Mouse (Mus musculus) CH12.LX (cell line): ENCODE results near the gene Wee2. TPM values are rescaled to one million over a fixed set of nuclear protein-coding genes. Genes with fewer than 3 reads are reported as not detected.

Experiments used
- DNase-seq: peaks from one replicate; pipeline ENCODE4 v3.0.0-alpha.2; 2013; ENCODE audit errors: extremely low read depth
- H3K27ac ChIP-seq: 2 replicates; pipeline ENCODE4 v1.5.1; 2012; ENCODE audit warnings: low read depth, mild to moderate bottlenecking, control low read depth, moderate library complexity; ENCODE audit not compliant: insufficient read depth
- H3K27me3 ChIP-seq: replicated peaks from 2 replicates; pipeline ENCODE3; 2012; ENCODE audit warnings: inconsistent platforms
- H3K36me3 ChIP-seq, 2 experiments: replicated peaks in 1 of 2; 2 replicates each; pipeline versions ENCODE3 to v1.6.1; 2012; ENCODE audit warnings: inconsistent platforms in 1 of 2, low read length in 1 of 2, mild to moderate bottlenecking in 1 of 2, mixed read lengths in 1 of 2, moderate library complexity in 1 of 2; ENCODE audit not compliant: control insufficient read depth in 1 of 2, insufficient read depth in 1 of 2
- H3K4me1 ChIP-seq, 2 experiments: 2 replicates each; pipeline ENCODE4 v1.6.1; 2012; ENCODE audit warnings: inconsistent platforms in 1 of 2, moderate library complexity in 1 of 2; ENCODE audit not compliant: insufficient read depth in 2 of 2, control insufficient read depth in 1 of 2
- H3K4me2 ChIP-seq: 2 replicates; pipeline ENCODE4 v1.6.1; 2012; ENCODE audit warnings: low read depth, mild to moderate bottlenecking, control low read depth; ENCODE audit not compliant: poor library complexity, insufficient read depth, severe bottlenecking
- H3K4me3 ChIP-seq, 3 experiments: fragments of 150-350 bp in 1 of 3; sonication (generic) in 1 of 3; replicated peaks in 1 of 3; 2 replicates each; pipeline versions ENCODE3 to v1.5.1; 2011 to 2012; ENCODE audit warnings: low read depth in 2 of 3, low read length in 2 of 3, mild to moderate bottlenecking in 2 of 3, moderate library complexity in 2 of 3, control low read depth in 1 of 3, improper control_type of control experiment in 1 of 3, inconsistent platforms in 1 of 3, mixed read lengths in 1 of 3; ENCODE audit not compliant: poor library complexity in 1 of 3
- H3K79me2 ChIP-seq: replicated peaks from 2 replicates; pipeline ENCODE4 v1.6.1; 2012; ENCODE audit warnings: mild to moderate bottlenecking, moderate library complexity; ENCODE audit not compliant: control insufficient read depth, poor library complexity, insufficient read depth, severe bottlenecking; ENCODE audit errors: extremely low read depth
- H3K9ac ChIP-seq: 2 replicates; pipeline ENCODE4 v1.6.1; 2012; ENCODE audit warnings: low read depth, mild to moderate bottlenecking, control low read depth, moderate library complexity; ENCODE audit not compliant: insufficient read depth
- H3K9me3 ChIP-seq: replicated peaks from 2 replicates; pipeline ENCODE3; 2012; ENCODE audit warnings: low read length, inconsistent platforms, mixed read lengths
- CHD2 ChIP-seq: IDR thresholded peaks from 2 replicates; pipeline ENCODE4 v1.6.1; 2011; ENCODE audit warnings: low read length, improper control_type of control experiment
- CTCF ChIP-seq, 2 experiments: IDR thresholded peaks in 1 of 2; conservative IDR thresholded peaks in 1 of 2; 2 replicates each; pipeline ENCODE4 v1.5.1; 2011 to 2012; ENCODE audit warnings: low read depth in 2 of 2, low read length in 2 of 2, improper control_type of control experiment in 1 of 2, inconsistent platforms in 1 of 2, mild to moderate bottlenecking in 1 of 2, moderate library complexity in 1 of 2
- E2F4 ChIP-seq: IDR thresholded peaks from 2 replicates; pipeline ENCODE4 v1.6.1; 2011; ENCODE audit warnings: low read depth, low read length, improper control_type of control experiment; ENCODE audit not compliant: insufficient replicate concordance
- ELF1 ChIP-seq: IDR thresholded peaks from 2 replicates; pipeline ENCODE4 v1.6.1; 2014; ENCODE audit warnings: low read depth, mild to moderate bottlenecking, inconsistent platforms, low read length, improper control_type of control experiment
- ETS1 ChIP-seq: conservative IDR thresholded peaks from 2 replicates; pipeline ENCODE4 v1.6.1; 2012; ENCODE audit warnings: low read depth, mild to moderate bottlenecking, inconsistent platforms, low read length, improper control_type of control experiment, moderate library complexity
- GABPA ChIP-seq: IDR thresholded peaks from 2 replicates; pipeline ENCODE4 v1.6.1; 2012; ENCODE audit warnings: low read depth, low read length, improper control_type of control experiment, inconsistent platforms; ENCODE audit not compliant: insufficient replicate concordance
- JUN ChIP-seq: IDR thresholded peaks from 2 replicates; pipeline ENCODE4 v1.6.1; 2011; ENCODE audit warnings: low read depth, mild to moderate bottlenecking, low read length, improper control_type of control experiment, moderate library complexity; ENCODE audit not compliant: insufficient read depth
- JUND ChIP-seq: conservative IDR thresholded peaks from 2 replicates; pipeline ENCODE4 v1.6.1; 2011; ENCODE audit warnings: low read depth, low read length, improper control_type of control experiment
- MAFK ChIP-seq: IDR thresholded peaks from 2 replicates; pipeline ENCODE4 v1.6.1; 2011; ENCODE audit warnings: low read length, improper control_type of control experiment; ENCODE audit not compliant: insufficient replicate concordance
- MAX ChIP-seq: IDR thresholded peaks from 2 replicates; pipeline ENCODE4 v1.6.1; 2011; ENCODE audit warnings: low read length, improper control_type of control experiment
- MAZ ChIP-seq: IDR thresholded peaks from 2 replicates; pipeline ENCODE4 v1.6.1; 2012; ENCODE audit warnings: low read depth, mild to moderate bottlenecking, inconsistent platforms, low read length, improper control_type of control experiment, moderate library complexity
- MEF2A ChIP-seq: IDR thresholded peaks from 2 replicates; pipeline ENCODE4 v1.6.1; 2014; ENCODE audit warnings: low read depth, mild to moderate bottlenecking, inconsistent platforms, low read length, improper control_type of control experiment, borderline replicate concordance
- MXI1 ChIP-seq: IDR thresholded peaks from 2 replicates; pipeline ENCODE4 v1.6.1; 2011; ENCODE audit warnings: mild to moderate bottlenecking, low read depth, low read length, improper control_type of control experiment
- NELFE ChIP-seq: IDR thresholded peaks from 2 replicates; pipeline ENCODE4 v1.6.1; 2011; ENCODE audit warnings: low read depth, low read length, improper control_type of control experiment
- POLR2A ChIP-seq: IDR thresholded peaks from 2 replicates; pipeline ENCODE4 v1.6.1; 2011; ENCODE audit warnings: low read depth, mild to moderate bottlenecking, improper control_type of control experiment, low read length
- POLR2AphosphoS2 ChIP-seq: IDR thresholded peaks from 2 replicates; pipeline ENCODE4 v1.6.1; 2011; ENCODE audit warnings: low read depth, low read length, improper control_type of control experiment
- RCOR1 ChIP-seq: conservative IDR thresholded peaks from 2 replicates; pipeline ENCODE4 v1.6.1; 2012; ENCODE audit warnings: low read depth, mild to moderate bottlenecking, inconsistent platforms, low read length, improper control_type of control experiment
- SIN3A ChIP-seq: IDR thresholded peaks from 2 replicates; pipeline ENCODE4 v1.6.1; 2012; ENCODE audit warnings: low read length, improper control_type of control experiment, inconsistent platforms
- SMC3 ChIP-seq: IDR thresholded peaks from 2 replicates; pipeline ENCODE4 v1.6.1; 2011; ENCODE audit warnings: low read depth, low read length, improper control_type of control experiment
- TBP ChIP-seq: conservative IDR thresholded peaks from 2 replicates; pipeline ENCODE4 v1.6.1; 2011; ENCODE audit warnings: low read depth, low read length, improper control_type of control experiment
- TCF12 ChIP-seq: IDR thresholded peaks from 2 replicates; pipeline ENCODE4 v1.6.1; 2014; ENCODE audit warnings: low read depth, mild to moderate bottlenecking, inconsistent platforms, low read length, improper control_type of control experiment
- USF1 ChIP-seq: IDR thresholded peaks from 2 replicates; pipeline ENCODE4 v1.6.1; 2014; ENCODE audit warnings: low read depth, mild to moderate bottlenecking, inconsistent platforms, low read length, improper control_type of control experiment
- USF2 ChIP-seq: conservative IDR thresholded peaks from 2 replicates; pipeline ENCODE4 v1.6.1; 2011; ENCODE audit warnings: low read depth, low read length, improper control_type of control experiment
- ZC3H11A ChIP-seq: IDR thresholded peaks from 2 replicates; pipeline ENCODE4 v1.6.1; 2012; ENCODE audit warnings: low read depth, mild to moderate bottlenecking, inconsistent platforms, low read length, improper control_type of control experiment
- ZKSCAN1 ChIP-seq: IDR thresholded peaks from 2 replicates; pipeline ENCODE4 v1.6.1; 2012; ENCODE audit warnings: low read depth, inconsistent platforms, low read length, improper control_type of control experiment, borderline replicate concordance
- ZMIZ1 ChIP-seq: IDR thresholded peaks from 2 replicates; pipeline ENCODE4 v1.6.1; 2012; ENCODE audit warnings: low read depth, mild to moderate bottlenecking, inconsistent platforms, low read length, improper control_type of control experiment
- dilution Hi-C: fragments of 300-500 bp; cut with MboI; formaldehyde crosslinking; loops from 2 replicates; pipeline ENCODE4 v1.14.3; 2020; ENCODE audit warnings: low sequenced_read_pairs; ENCODE audit not compliant: extremely low pct_unique_long_range_greater_than_20kb, extremely low pct_ligation_motif_present
- in situ Hi-C: fragments of 300-500 bp; cut with MboI; formaldehyde crosslinking; loops from 3 replicates; pipeline ENCODE4 v1.14.3; 2019; ENCODE audit warnings: low sequenced_read_pairs, low pct_ligation_motif_present, low pct_unique_long_range_greater_than_20kb, mixed read lengths
- polyA plus RNA-seq: library from polyadenylated mRNA; unstranded; fragments of >175 nt; gene quantifications from 2 replicates; pipeline ENCODE4 v1.2.1, GENCODE M21; 2012; ENCODE audit warnings: low read depth; ENCODE audit not compliant: insufficient read length
- total RNA-seq, 2 experiments: library from RNA; depleted of rRNA; stranded (reverse); fragments of 300-350 nt in 1 of 2; fragments of >200 nt in 1 of 2; gene quantifications; 2 replicates each; pipeline ENCODE4 v1.2.3; 2012 to 2014

Wee2 gene
- total and polyA plus RNA-seq, 3 experiments: not detected

DNA sequence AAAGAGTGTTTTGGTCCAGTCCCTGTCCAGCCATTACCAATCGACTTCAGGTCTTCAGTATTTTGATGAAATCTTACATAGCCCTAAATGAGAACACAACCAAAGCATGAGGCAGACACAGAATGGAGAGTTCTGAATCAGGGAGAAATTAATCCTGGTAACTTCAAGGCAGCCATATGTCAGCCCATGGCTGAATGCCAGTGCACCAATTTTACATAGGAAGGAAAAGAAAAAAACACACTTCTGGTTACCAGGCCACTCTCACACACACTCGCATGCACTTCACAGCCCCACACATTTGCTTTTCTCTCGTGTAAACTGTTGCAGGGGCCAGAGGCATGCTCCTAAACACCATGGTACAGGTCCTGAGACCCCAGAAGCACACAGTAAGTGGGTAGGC lies 8.0 kb upstream of the Wee2 start:
- no peak overlapping the region for H3K4me3 ChIP-seq
- H3K27me3 ChIP-seq: no peaks in the 10 kb centered on the region
- peaks cover 0 to 5% of the 10 kb centered on the region in 2 experiments for H3K36me3 ChIP-seq
- TF ChIP-seq SMC3 (no peak), USF1 (no peak), CHD2 (no peak), USF2 (no peak), NELFE (no peak), GABPA (no peak), TCF12 (no peak)
- H3K4me2 ChIP-seq: no peak overlapping the region
- H3K9ac ChIP-seq: no peak overlapping the region
- dilution Hi-C loops: no loop called here
- H3K79me2 ChIP-seq: no peaks in the 10 kb centered on the region
- no peak overlapping the region for H3K27ac ChIP-seq
- DNase-seq: no peak
- in situ Hi-C loops: no loop called here
- H3K4me1 ChIP-seq: peaks cover 28 to 58% of the 10 kb centered on the region in 2 experiments
- no peaks in the 10 kb centered on the region for H3K9me3 ChIP-seq

DNA sequence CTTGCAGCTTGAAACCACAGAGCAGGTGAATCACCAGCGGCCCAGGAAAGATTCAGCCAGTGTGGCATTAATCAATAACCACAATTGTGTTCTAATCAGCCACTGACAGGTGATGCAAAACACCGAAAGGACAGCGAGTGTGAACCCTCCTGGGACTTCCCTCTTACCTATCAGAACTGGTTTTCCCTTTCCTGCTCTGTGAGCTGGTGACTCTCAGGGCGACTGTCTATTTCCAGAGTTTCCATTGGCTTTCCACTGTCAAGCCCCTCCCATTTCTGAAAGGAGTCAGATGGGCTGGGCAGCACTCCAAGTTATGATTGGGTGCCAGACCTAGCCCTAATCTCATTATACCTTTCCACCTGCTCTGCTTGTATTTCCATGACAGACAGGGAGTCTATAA lies 7.5 kb upstream of the Wee2 start:
- H3K4me1 ChIP-seq: peaks cover 28 to 60% of the 10 kb centered on the region in 2 experiments
- H3K4me2 ChIP-seq: no peak overlapping the region

DNA sequence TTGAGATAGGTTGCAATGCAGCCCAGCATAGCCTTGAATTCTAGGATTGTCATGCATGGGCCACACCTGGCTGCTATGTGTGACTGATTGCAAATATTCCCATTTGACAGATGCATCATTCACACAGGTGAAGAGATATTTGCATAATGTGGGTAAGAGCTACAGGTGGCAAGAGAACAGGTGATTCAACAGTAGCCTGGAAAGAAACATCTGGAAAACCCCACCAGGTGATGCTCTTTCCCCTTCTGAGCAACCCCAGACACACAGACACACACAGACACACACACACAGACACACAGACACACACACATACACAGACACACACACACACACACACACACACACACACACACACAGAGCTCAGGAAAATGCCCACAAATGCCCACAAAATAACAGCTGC lies 7.1 kb upstream of the Wee2 start:
- dilution Hi-C loops: no loop called here
- H3K9ac ChIP-seq: no peak overlapping the region
- H3K27me3 ChIP-seq: no peaks in the 10 kb centered on the region
- H3K4me1 ChIP-seq: peaks cover 28 to 60% of the 10 kb centered on the region in 2 experiments
- DNase-seq: no peak
- no peak overlapping the region for H3K27ac ChIP-seq
- no peaks in the 10 kb centered on the region for H3K9me3 ChIP-seq
- in situ Hi-C loops: no loop called here
- no peaks in the 10 kb centered on the region for H3K79me2 ChIP-seq
- peaks cover 0 to 5% of the 10 kb centered on the region in 2 experiments for H3K36me3 ChIP-seq
- no peak overlapping the region for H3K4me2 ChIP-seq
- H3K4me3 ChIP-seq: no peak overlapping the region
- TF ChIP-seq CHD2: no peak
- TF ChIP-seq JUN: no peak
- no peak for TF ChIP-seq ZMIZ1
- TF ChIP-seq CTCF (conservative IDR thresholded peaks at IDR 0.05 in 1 of 2, IDR thresholded peaks at IDR 0.05 in 1 of 2; ENCODE audit: low read depth in 2 of 2, low read length in 2 of 2): no peak
- no peak for TF ChIP-seq POLR2AphosphoS2
- no peak for TF ChIP-seq TBP
- TF ChIP-seq ETS1: peak; percentile 59
- no peak for TF ChIP-seq MAX
- no peak for TF ChIP-seq JUND
- no peak for TF ChIP-seq E2F4
- no peak for TF ChIP-seq POLR2A
- TF ChIP-seq MXI1: no peak
- TF ChIP-seq ZC3H11A: no peak
- TF ChIP-seq ELF1: no peak
- TF ChIP-seq USF2: no peak
- no peak for TF ChIP-seq GABPA
- TF ChIP-seq MAZ: no peak
- TF ChIP-seq USF1: no peak
- TF ChIP-seq MAFK: no peak
- no peak for TF ChIP-seq SIN3A
- TF ChIP-seq RCOR1: no peak
- TF ChIP-seq ZKSCAN1: no peak
- 0 out of 2 replicates have a peak, but pooled peaks have one; percentile 2 for TF ChIP-seq MEF2A

More for the DNA sequence above, 7.5 kb upstream of the Wee2 start:
- dilution Hi-C loops: no loop called here
- DNase-seq: no peak
- Histone ChIP-seq H3K36me3 (peaks cover 0 to 5% of the 10 kb centered on the region in 2 experiments), H3K9ac (no peak overlapping the region), H3K79me2 (no peaks in the 10 kb centered on the region), H3K9me3 (no peaks in the 10 kb centered on the region), H3K27ac (no peak overlapping the region), H3K27me3 (no peaks in the 10 kb centered on the region), H3K4me3 (no peak overlapping the region)
- no peak for TF ChIP-seq MAZ
- TF ChIP-seq MAFK: no peak
- in situ Hi-C loops: no loop called here
